Mouse (Mus musculus): ENCODE measurements around the gene Flrt1. TPM values are rescaled to one million over a fixed set of nuclear protein-coding genes. Genes with fewer than 3 reads are reported as not detected.
"Not testable (repeated sequence)": the region's sequence is repeated elsewhere in the genome, so short reads cannot be mapped to it uniquely, and the experiment has no call there.

The Flrt1 gene
- total RNA-seq, 2 experiments from 2014 or later, result 0.53 to 0.54 TPM

GRCm38 (mm10) chr19:7057722-7058207 is 47.8 kb downstream of the Flrt1 start:
- peak; percentile 62 for TF ChIP-seq CTCF (IDR thresholded peaks at IDR 0.05)
- peak overlapping the region; percentile 98 for H3K27ac ChIP-seq
- DNase-seq, result peak; percentile 95
- intact Hi-C loops (cut with DNase I), result no loop called here
- H3K4me3 ChIP-seq, result peak overlapping the region; percentile 96

- no peak for TF ChIP-seq CTCF (IDR thresholded peaks at IDR 0.05)
- Histone ChIP-seq H3K27ac (peak overlapping the region; percentile 98), H3K4me3 (peak overlapping the region; percentile 96)
- intact Hi-C loops (cut with DNase I), result no loop called here
- no peak for DNase-seq
Observed at GRCm38 (mm10) chr19:7057126-7057721, 48.3 kb downstream of the Flrt1 start.

- TF ChIP-seq CTCF (IDR thresholded peaks at IDR 0.05), result no peak; the same call in 1 of the 2 replicates
- intact Hi-C loops (cut with DNase I), result no loop called here
- DNase-seq, result peak; percentile 96
- Histone ChIP-seq H3K4me3 (peak within 1 kb of the TSS; percentile 96), H3K27ac (peak within 1 kb of the TSS; percentile 98)
Observed at GRCm38 (mm10) chr19:7056248-7057087, 49.1 kb downstream of the Flrt1 start, which contains the start of gene Macrod1. Gene Macrod1 (plus strand): TSS chr19:7056810.

DNA sequence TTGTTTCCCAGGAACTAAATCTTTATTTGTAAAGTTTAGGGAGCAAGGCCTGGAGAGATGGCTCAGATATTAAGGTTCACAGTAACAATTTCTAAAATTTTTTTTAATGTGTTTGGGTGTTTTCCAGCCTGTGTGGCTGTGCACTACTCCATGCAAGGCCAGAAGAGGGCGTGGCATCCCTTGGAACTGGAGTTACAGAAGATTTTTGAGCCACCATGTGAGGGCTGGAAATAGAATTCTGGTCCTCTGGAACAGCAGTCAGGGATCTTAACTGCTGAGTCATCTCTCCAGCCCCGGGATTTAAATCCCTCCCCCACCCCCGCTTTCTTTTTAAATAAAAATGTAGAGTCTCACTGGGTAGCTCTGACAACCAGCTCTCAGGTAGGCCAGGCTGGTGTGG is 50.4 kb downstream of the Flrt1 start:
- H3K27ac ChIP-seq, result peak overlapping the region; percentile 98
- peak; percentile 71 for DNase-seq
- intact Hi-C loops (cut with DNase I), result no loop called here
- TF ChIP-seq CTCF (IDR thresholded peaks at IDR 0.05), result peak; percentile 31; the same call in 1 of the 2 replicates
- no peak overlapping the region for H3K4me3 ChIP-seq

DNA sequence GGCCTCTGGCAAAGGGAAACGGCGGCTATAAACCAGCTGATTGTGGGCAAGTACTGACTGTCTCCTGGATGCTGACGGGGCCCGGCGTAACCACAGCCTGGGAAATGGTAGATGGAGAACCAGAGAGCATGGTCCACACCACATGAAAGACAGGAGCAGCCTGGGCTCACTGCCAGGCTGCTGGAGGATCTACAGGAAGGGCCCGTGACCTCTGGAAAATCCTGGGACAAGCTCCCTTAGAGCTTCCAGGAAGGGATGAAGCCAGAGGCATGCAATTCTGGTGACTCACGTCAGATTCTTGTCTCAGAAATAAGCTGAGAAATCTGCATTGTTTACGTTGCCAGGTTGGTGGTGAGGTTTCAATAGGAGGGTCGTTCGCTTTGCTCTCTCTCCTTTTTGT is 50.8 kb downstream of the Flrt1 start:
- Histone ChIP-seq H3K27ac (peak overlapping the region; percentile 98), H3K4me3 (no peak overlapping the region)
- TF ChIP-seq CTCF (IDR thresholded peaks at IDR 0.05), result no peak
- intact Hi-C loops (cut with DNase I), result no loop called here
- DNase-seq, result no peak

DNA sequence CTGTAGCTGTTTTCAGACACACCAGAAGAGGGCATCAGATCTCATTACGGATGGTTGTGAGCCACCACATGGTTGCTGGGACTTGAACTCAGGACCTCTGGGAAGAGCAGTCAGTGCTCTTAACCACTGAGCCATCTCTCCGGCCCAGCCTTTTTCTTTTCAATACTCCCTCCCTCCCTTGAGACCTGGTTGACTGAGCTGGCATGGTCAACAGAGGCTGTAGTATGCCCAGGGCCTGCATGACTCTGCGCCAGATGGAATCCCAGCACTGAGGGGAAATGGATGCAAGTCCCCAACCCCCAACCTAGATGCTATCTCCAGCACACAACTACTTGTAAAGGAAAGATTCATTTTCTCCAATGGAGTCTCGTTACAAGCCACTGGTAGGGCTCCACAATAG is 52.1 kb downstream of the Flrt1 start:
- intact Hi-C loops (cut with DNase I), result not testable (repeated sequence)

GRCm38 (mm10) chr19:7044706-7045105 is 60.8 kb downstream of the Flrt1 start:
- no peak for TF ChIP-seq CTCF (IDR thresholded peaks at IDR 0.05)
- intact Hi-C loops (cut with DNase I), result no loop called here
- H3K4me3 ChIP-seq, result no peak overlapping the region
- H3K27ac ChIP-seq, result peak overlapping the region; percentile 72
- no peak for DNase-seq

More for the DNA sequence above, 52.1 kb downstream of the Flrt1 start:
- H3K4me3 ChIP-seq, H3K27ac ChIP-seq, DNase-seq: not testable (repeated sequence)

DNA sequence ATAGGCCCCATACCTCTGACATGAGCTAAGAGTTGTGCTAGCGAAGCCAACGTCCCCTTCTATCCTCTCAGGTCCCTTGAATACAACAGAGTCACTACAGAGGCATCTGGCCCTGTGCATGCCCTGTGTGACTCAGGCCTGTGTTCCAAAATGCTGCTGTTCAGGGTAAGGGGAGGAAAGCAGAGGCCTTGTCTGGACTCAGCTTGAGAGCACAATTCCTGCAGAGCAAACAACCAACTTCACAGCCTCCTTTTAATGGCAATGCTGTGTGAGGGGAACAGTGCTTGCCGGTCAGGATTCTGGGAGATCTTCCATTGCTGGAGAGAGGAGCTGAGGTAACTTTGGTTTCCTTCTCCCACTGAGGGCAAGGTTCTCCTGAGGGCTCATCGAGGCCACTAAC is 61.2 kb downstream of the Flrt1 start:
- TF ChIP-seq CTCF (IDR thresholded peaks at IDR 0.05), result no peak

More for the DNA sequence above, 61.2 kb downstream of the Flrt1 start:
- DNase-seq, result no peak
- H3K4me3 ChIP-seq, result no peak overlapping the region
- intact Hi-C loops (cut with DNase I), result no loop called here
- peak overlapping the region; percentile 72 for H3K27ac ChIP-seq

Other genes starting within 250 kb of the Flrt1 start
- gene Ccdc88b, start 247.5 kb downstream of the Flrt1 start, total RNA-seq (2021), result under 1 TPM; 0.46 to 0.59 TPM
- 10 to 100 TPM; 32.7 to 41.3 TPM for gene Trmt112, start 196.0 kb downstream of the Flrt1 start, total RNA-seq (2021)
- gene Prdx5, start 195.6 kb downstream of the Flrt1 start, total RNA-seq (2021), result 100 to 1,000 TPM; 177 to 270 TPM
- gene Esrra, start 183.9 kb downstream of the Flrt1 start, total RNA-seq (2021), result 100 to 1,000 TPM in 1 of 2 experiments, 10 to 100 TPM in 1; 80.0 to 108 TPM
- gene Catsperz, start 180.3 kb downstream of the Flrt1 start, total RNA-seq (2021), result not detected
- gene Kcnk4, start 171.2 kb downstream of the Flrt1 start, total RNA-seq (2021), result not detected
- 10 to 100 TPM; 10.8 to 14.4 TPM for gene Bad, start 163.9 kb downstream of the Flrt1 start, total RNA-seq (2021)
- gene Gpr137, start 163.2 kb downstream of the Flrt1 start, total RNA-seq (2021), result 10 to 100 TPM in 1 of 2 experiments, 1 to 10 TPM in 1; 8.2 to 13.8 TPM
- gene Ppp1r14b, start 130.8 kb downstream of the Flrt1 start, total RNA-seq (2021), result 100 to 1,000 TPM; 121 to 127 TPM
- 10 to 100 TPM in 1 of 2 experiments, 1 to 10 TPM in 1; 9.1 to 11.0 TPM for gene Plcb3, start 129.3 kb downstream of the Flrt1 start, total RNA-seq (2021)
- gene Fkbp2, start 125.2 kb downstream of the Flrt1 start, total RNA-seq (2021), result 10 to 100 TPM in 1 of 2 experiments, 1 to 10 TPM in 1; 7.9 to 11.2 TPM
- gene Vegfb, start 118.1 kb downstream of the Flrt1 start, total RNA-seq (2021), result 100 to 1,000 TPM; 142 to 219 TPM
- 10 to 100 TPM; 35.3 to 37.6 TPM for gene Dnajc4, start 113.2 kb downstream of the Flrt1 start, total RNA-seq (2021)
- gene Nudt22, start 109.6 kb downstream of the Flrt1 start, total RNA-seq (2021), result 10 to 100 TPM; 12.8 to 15.9 TPM
- gene Trpt1, start 109.6 kb downstream of the Flrt1 start, total RNA-seq (2021), result 10 to 100 TPM; 22.5 to 26.1 TPM
- gene Fermt3, start 86.3 kb downstream of the Flrt1 start, total RNA-seq (2021), result under 1 TPM; 0.71 to 0.86 TPM
- gene Stip1, start 65.8 kb downstream of the Flrt1 start, total RNA-seq (2021), result 100 to 1,000 TPM in 1 of 2 experiments, 10 to 100 TPM in 1; 89.9 to 125 TPM
- gene Macrod1, start 48.9 kb downstream of the Flrt1 start, total RNA-seq (2021), result 100 to 1,000 TPM; 261 to 294 TPM
- 10 to 100 TPM; 45.0 to 50.3 TPM for gene Otub1, start 100.6 kb upstream of the Flrt1 start, total RNA-seq (2021)
- gene Cox8a, start 111.9 kb upstream of the Flrt1 start, total RNA-seq (2021), result 100 to 1,000 TPM in 1 of 2 experiments, 10 to 100 TPM in 1; 72.4 to 113 TPM
- gene Naa40, start 135.5 kb upstream of the Flrt1 start, total RNA-seq (2021), result 10 to 100 TPM in 1 of 2 experiments, 1 to 10 TPM in 1; 10.0 to 12.7 TPM
- gene Rcor2, start 161.6 kb upstream of the Flrt1 start, total RNA-seq (2021), result 1 to 10 TPM; 1.6 to 2.0 TPM
- gene Mark2, start 236.1 kb upstream of the Flrt1 start, total RNA-seq (2021), result 10 to 100 TPM; 36.9 to 37.1 TPM